Mouse (Mus musculus) liver, embryonic 13.5 days (tissue): ENCODE data around the gene Frs3. TPM values are rescaled to one million over a fixed set of nuclear protein-coding genes. Genes with fewer than 3 reads are reported as not detected.

Experiments used
- ATAC-seq: fragments of 200-750 bp; cut with Nextera tagmentation; 2 replicates; pipeline ENCODE4 v1.8.0; 2017; ENCODE audit warnings: low read depth, mild to moderate bottlenecking, moderate number of reproducible peaks, moderate library complexity
- DNase-seq: peaks from one replicate; pipeline ENCODE4 v3.0.0; 2022
- H3K27ac ChIP-seq: fragments of 300-500 bp; sonication (generic); 2 replicates; pipeline ENCODE4 v1.5.1; 2015; ENCODE audit warnings: moderate library complexity, mild to moderate bottlenecking, inconsistent platforms
- H3K27me3 ChIP-seq: fragments of 300-500 bp; sonication (generic); 2 replicates; pipeline ENCODE4 v1.6.1; 2015; ENCODE audit warnings: mild to moderate bottlenecking, inconsistent platforms
- H3K36me3 ChIP-seq: fragments of 300-500 bp; sonication (generic); 2 replicates; pipeline ENCODE4 v1.6.1; 2015; ENCODE audit warnings: mild to moderate bottlenecking, inconsistent platforms
- H3K4me1 ChIP-seq: fragments of 300-500 bp; sonication (generic); replicated peaks from 2 replicates; pipeline ENCODE4 v1.6.1; 2015; ENCODE audit warnings: inconsistent platforms
- H3K4me2 ChIP-seq: fragments of 300-500 bp; sonication (generic); 2 replicates; pipeline ENCODE4 v1.6.1; 2015; ENCODE audit warnings: inconsistent platforms, mild to moderate bottlenecking, moderate library complexity
- H3K4me3 ChIP-seq: fragments of 300-500 bp; sonication (generic); replicated peaks from 2 replicates; pipeline ENCODE4 v1.5.1; 2015; ENCODE audit warnings: mild to moderate bottlenecking, inconsistent platforms
- H3K9ac ChIP-seq: fragments of 300-500 bp; sonication (generic); 2 replicates; pipeline ENCODE4 v1.6.1; 2015; ENCODE audit warnings: mild to moderate bottlenecking, inconsistent platforms
- H3K9me3 ChIP-seq: fragments of 300-500 bp; sonication (generic); replicated peaks from 2 replicates; pipeline ENCODE4 v1.6.1; 2016; ENCODE audit warnings: inconsistent platforms
- WGBS: fragments of 180-500 bp; shearing (Covaris S2); methylation state at CpG from one replicate; pipeline ENCODE4 v1.1.7; 2015; ENCODE audit not compliant: insufficient replicate concordance; 5-methylcytosine and 5-hydroxymethylcytosine counted together
- polyA plus RNA-seq: library from polyadenylated mRNA; unstranded; fragments of >200 nt; fragmentation: Nextera tagmentation; extraction: Ambion mirVana; gene quantifications from 2 replicates; pipeline ENCODE4 v1.2.1, GENCODE M21; 2015

Frs3 gene
- polyA plus RNA-seq, 1 experiment from 2014 or later, result 0.96 TPM

DNA sequence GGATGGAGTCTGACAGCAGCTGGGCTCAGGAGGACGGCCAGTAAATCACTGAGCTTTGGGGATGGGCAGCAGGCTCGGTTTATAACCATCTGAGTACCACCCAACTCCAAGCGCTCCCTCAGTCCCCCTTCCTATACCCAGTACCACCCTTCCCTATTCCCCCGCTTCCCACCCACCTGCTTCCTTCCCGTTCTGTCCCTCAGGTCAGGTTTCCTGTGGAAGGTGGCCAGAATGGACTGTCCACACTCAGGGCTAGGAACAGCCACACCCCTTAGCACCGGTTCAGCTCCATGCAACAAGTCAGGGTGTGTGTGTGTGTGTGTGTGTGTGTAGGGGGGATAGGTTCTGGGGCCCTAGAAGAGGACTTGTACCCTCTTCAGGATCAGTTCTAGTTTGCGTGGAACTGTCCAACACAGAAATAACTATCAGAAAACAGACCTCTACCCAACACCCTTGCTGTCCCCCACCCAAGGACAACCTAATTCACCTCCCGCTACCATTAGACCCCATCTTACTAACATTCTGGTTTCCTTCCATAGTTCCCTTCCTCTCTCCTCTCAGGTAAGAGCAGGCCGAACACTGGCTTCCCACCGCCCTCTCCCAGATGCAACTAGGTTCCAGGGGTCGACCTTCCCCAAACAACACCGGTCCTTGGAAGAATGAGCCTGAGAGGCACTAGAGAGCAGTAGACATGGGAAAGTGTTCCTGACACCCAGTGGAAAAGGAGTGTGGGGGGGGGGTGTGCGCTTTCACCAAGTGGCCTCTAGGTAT, 5.0 kb downstream of the Frs3 start:
- DNase-seq (no peak), ATAC-seq (no peak)
- Histone ChIP-seq H3K9me3 (no peaks in the 10 kb centered on the region), H3K4me1 (peaks cover 42% of the 10 kb centered on the region), H3K36me3 (no peaks in the 10 kb centered on the region), H3K4me3 (peak overlapping the region; percentile 69), H3K9ac (peak overlapping the region; percentile 64), H3K27me3 (peaks cover 69% of the 10 kb centered on the region), H3K4me2 (peak overlapping the region; percentile 91), H3K27ac (no peak overlapping the region)
- WGBS, result 43% methylated on average over 13 of the region's 13 CpGs

DNA sequence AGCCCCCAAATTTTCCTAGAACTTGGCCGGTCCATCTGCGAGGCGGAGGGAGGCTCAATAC, 5.4 kb downstream of the Frs3 start, which contains the start of gene Gm21981:
Gene Gm21981 (minus strand): TSS at position 14 of the 61 bp plus-strand sequence.
- DNase-seq (no peak), ATAC-seq (no peak)
- Histone ChIP-seq H3K27me3 (peaks cover 69% of the 10 kb centered on the region), H3K9me3 (no peaks in the 10 kb centered on the region), H3K4me1 (peaks cover 40% of the 10 kb centered on the region), H3K4me2 (peak within 1 kb of the TSS; percentile 91), H3K36me3 (no peaks in the 10 kb centered on the region), H3K4me3 (peak within 1 kb of the TSS; percentile 69), H3K9ac (peak within 1 kb of the TSS; percentile 73), H3K27ac (peak within 1 kb of the TSS; percentile 29; the same call in 1 of the 2 replicates)
- WGBS, result 3% methylated on average over 3 of the region's 3 CpGs

DNA sequence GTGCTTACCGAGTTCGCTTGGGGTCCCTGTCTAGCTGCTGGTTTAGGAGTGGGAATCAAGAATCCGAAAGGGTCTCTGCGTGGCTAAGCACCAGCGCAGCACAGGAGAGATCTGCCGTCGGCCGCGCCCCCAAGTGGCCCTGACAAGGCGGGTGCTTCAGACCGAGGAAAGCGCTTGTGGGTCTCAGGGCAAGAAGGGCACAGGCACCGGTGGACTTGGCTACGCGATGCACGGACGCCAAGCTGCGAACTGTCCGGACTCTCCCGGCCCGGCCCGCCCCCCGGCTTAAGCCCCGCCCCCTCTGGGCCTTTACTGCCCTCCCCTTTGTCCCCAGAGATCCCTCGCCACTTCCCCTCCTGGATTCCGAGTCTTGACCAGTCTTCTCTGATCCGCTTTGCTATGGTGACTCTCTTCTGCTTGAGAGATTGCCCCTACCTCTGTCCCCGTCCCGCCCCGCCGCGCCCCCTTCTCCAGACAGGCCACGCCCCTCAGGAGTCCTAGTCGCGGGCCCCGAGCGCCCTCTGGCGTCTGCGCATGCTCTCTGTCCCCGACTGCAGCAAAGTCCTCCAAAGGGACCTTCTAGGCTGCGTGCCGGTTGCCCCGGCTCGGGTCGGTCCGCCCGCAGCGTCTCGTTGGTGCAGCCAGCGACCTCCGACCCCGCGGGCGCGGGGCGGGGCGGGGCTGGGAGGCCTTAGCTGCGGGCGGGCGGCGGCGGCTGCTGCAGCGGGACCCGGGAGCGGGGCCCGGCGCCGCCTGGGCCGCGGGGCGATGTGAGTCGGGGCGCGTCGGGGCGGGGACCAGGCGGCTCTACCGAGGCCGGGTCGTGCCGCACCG, 5.9 kb downstream of the Frs3 start, which contains the start of gene Prickle4:
Gene Prickle4 (minus strand): TSS at position 234 of the 834 bp plus-strand sequence.
- ATAC-seq, result peak; percentile 87

DNA sequence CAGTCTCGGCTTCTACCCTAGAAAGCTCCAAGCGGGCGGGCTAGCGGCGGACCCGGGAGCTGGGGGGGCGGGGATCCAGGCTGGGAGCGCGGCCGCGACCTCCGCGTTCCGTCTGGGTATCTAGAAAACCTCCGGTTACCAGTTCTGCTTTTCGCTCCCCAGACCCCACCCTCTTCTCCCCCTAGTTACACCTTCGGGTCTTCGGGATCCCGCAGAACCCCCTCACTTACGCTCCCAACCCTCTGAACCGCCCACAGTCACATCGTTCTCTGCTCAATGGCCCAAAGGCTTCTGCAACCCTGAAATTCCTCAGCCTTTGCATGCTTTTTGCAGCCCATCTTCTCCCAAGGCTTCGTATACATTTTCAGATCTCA, 6.5 kb downstream of the Frs3 start:
- ATAC-seq (no peak), DNase-seq (no peak)
- H3K36me3 ChIP-seq, result no peaks in the 10 kb centered on the region
- peak overlapping the region; percentile 69 for H3K4me3 ChIP-seq
- no peaks in the 10 kb centered on the region for H3K9me3 ChIP-seq
- WGBS, result under 1% methylated on average over 20 of the region's 23 CpGs
- H3K4me1 ChIP-seq, result peaks cover 43% of the 10 kb centered on the region
- H3K4me2 ChIP-seq, result peak overlapping the region; percentile 91
- peak overlapping the region; percentile 73 for H3K9ac ChIP-seq
- H3K27ac ChIP-seq, result no peak overlapping the region
- H3K27me3 ChIP-seq, result peaks cover 60% of the 10 kb centered on the region

More for the DNA sequence above, 5.9 kb downstream of the Frs3 start, which contains the start of gene Prickle4:
- H3K4me2 ChIP-seq, result peak within 1 kb of the TSS; percentile 91
- 1% methylated on average over 69 of the region's 82 CpGs for WGBS
- peak; percentile 88 for DNase-seq
- peak within 1 kb of the TSS; percentile 69 for H3K4me3 ChIP-seq
- H3K36me3 ChIP-seq, result no peaks in the 10 kb centered on the region
- no peaks in the 10 kb centered on the region for H3K9me3 ChIP-seq
- H3K9ac ChIP-seq, result peak within 1 kb of the TSS; percentile 73
- H3K27ac ChIP-seq, result peak within 1 kb of the TSS; percentile 29; the same call in 1 of the 2 replicates
- H3K27me3 ChIP-seq, result peaks cover 66% of the 10 kb centered on the region
- H3K4me1 ChIP-seq, result peaks cover 40% of the 10 kb centered on the region

DNA sequence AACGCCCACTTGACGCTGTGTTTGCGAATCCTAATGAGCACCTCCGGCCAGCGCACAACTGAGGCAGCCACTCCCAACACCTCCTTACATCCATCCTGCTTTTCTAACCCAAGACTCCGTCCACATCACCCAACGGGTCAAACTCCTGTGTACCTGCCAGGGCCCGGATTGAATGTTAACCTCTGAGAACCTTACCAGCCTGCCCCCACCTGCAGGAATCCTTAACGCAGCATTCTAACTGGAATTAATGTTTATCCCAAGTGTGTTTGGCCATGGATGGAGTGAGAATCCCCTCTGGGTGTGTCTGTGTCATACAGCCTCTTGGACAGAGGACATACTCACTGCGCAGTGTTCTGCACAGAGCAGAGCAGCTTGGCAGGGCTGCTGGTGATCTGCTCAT, 9.3 kb downstream of the Frs3 start:
- H3K4me2 ChIP-seq, result no peak overlapping the region
- no peak overlapping the region for H3K4me3 ChIP-seq
- peaks cover 44% of the 10 kb centered on the region for H3K4me1 ChIP-seq
- 70% methylated on average over 10 of the region's 10 CpGs for WGBS
- no peak overlapping the region for H3K9ac ChIP-seq
- H3K27me3 ChIP-seq, result peaks cover 67% of the 10 kb centered on the region
- H3K36me3 ChIP-seq, result 0 out of 2 replicates have a peak, but pooled peaks cover 4% of the 10 kb centered on the region
- 0 out of 2 replicates have a peak overlapping the region, but pooled peaks have one; percentile 16 for H3K27ac ChIP-seq
- DNase-seq, result no peak
- no peaks in the 10 kb centered on the region for H3K9me3 ChIP-seq
- ATAC-seq, result no peak

DNA sequence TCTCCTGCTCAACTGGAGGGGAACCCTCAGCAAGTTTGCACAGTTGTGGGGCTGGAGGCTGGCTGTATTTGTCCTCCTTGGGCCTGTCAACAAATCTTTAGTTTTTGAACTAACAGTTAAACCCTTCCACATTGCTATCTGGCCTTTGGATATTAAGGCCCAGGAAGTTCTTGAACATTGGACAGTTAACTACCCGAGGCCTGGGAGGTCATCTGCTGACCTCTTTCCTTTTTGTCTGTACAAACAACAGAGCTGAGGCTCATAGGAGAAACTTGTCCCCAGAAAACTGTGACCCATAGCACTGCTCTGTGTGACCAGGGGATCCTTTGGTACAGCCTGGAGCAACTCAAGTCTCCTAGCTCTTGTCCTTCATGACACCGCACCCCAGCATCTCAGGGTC, 10.2 kb downstream of the Frs3 start:
- Histone ChIP-seq H3K36me3 (0 out of 2 replicates have a peak, but pooled peaks cover 5% of the 10 kb centered on the region), H3K4me1 (peaks cover 39% of the 10 kb centered on the region), H3K27me3 (peaks cover 68% of the 10 kb centered on the region), H3K4me2 (no peak overlapping the region), H3K27ac (peak overlapping the region; percentile 36; the same call in 1 of the 2 replicates), H3K4me3 (no peak overlapping the region), H3K9ac (no peak overlapping the region), H3K9me3 (no peaks in the 10 kb centered on the region)
- WGBS, result 57% methylated on average over 2 of the region's 2 CpGs
- DNase-seq, result no peak
- no peak for ATAC-seq

DNA sequence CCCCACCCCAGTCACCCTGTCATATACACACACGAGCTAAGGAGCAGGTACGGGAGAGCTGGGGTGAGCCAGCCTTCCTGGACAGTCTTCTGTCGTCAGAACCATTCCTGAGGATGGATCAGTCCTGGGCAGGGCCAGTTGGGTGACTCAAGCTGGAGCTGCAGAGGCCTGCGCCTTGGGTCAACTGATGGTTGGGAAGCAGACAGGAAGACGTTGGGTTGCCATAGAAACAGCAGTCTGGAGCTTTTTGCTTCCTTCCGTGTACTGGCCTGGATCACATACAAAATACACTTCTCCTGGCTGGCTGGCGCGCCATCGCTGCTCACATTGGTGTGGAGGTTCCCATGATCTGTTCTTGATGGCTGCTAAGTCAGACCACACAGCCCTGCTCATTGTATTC, 13.0 kb downstream of the Frs3 start:
- peaks cover 21% of the 10 kb centered on the region for H3K4me1 ChIP-seq

DNA sequence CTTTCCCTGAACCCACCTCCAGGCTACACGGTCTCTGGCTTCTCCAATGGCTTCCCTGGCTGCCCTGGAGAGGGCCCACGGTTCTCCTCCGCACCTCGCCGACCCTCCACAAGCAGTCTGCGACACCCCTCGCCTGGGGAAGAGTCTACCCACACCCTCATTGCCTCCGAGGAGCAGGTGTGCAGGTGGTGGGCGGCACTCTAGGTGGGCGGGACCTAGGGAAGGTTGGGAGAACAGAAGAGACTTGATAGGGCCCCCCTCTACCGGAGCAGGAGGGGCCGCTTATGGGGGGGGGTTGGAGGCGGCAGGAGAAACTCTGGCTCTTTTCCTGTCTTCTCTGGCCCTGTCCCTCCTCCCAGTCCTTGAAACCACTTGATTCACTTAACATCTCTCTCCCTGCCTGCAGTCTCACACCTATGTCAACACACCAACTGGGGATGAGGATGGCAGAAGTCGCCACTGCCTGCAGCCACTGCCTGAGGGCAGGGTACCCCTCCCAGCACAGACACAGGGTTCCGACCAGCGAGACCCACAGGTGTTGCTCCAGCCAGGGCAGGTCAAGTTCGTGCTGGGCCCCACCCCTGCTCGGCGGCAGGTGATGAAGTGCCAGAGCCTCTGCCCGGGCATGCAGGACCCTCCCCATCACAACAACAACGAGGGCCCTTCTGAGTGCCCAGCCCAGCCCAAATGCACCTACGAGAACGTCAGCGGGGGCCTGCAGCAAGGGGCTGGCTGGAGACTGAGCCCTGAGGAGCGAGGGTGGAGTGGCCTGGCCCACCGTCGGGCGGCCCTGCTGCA, 13.9 kb downstream of the Frs3 start:
- H3K9me3 ChIP-seq, result no peaks in the 10 kb centered on the region
- no peak for DNase-seq
- no peak for ATAC-seq
- H3K27ac ChIP-seq, result no peak overlapping the region
- 30% methylated on average over 28 of the region's 28 CpGs for WGBS
- H3K4me3 ChIP-seq, result no peak overlapping the region
- H3K4me2 ChIP-seq, result no peak overlapping the region
- peaks cover 74% of the 10 kb centered on the region for H3K27me3 ChIP-seq
- peaks cover 21% of the 10 kb centered on the region for H3K4me1 ChIP-seq
- no peak overlapping the region for H3K9ac ChIP-seq
- H3K36me3 ChIP-seq, result 0 out of 2 replicates have a peak, but pooled peaks cover 5% of the 10 kb centered on the region

More for the DNA sequence above, 13.0 kb downstream of the Frs3 start:
- no peak for DNase-seq
- Histone ChIP-seq H3K36me3 (0 out of 2 replicates have a peak, but pooled peaks cover 5% of the 10 kb centered on the region), H3K4me2 (no peak overlapping the region), H3K4me3 (no peak overlapping the region), H3K9ac (no peak overlapping the region), H3K9me3 (no peaks in the 10 kb centered on the region), H3K27ac (no peak overlapping the region), H3K27me3 (peaks cover 71% of the 10 kb centered on the region)
- ATAC-seq, result no peak
- WGBS, result 64% methylated on average over 9 of the region's 9 CpGs

DNA sequence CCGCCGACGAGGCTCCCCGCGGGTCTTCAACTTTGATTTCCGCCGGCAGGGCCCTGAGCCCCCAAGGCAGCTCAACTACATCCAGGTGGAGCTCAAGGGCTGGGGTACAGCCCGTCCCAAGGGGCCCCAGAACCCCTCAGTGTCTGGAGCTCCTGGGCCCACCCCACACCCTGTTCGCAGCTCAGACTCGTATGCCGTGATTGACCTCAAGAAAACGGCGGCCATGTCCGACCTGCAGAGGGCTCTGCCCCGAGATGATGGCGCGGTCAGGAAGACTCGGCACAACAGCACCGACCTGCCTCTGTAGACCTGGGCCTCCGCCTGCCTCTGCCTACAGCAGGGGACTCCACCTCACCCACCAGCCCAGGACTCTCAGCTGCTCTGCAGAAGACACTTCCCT, 14.7 kb downstream of the Frs3 start:
- no peak for ATAC-seq
- 17% methylated on average over 20 of the region's 20 CpGs for WGBS
- H3K4me1 ChIP-seq, result peaks cover 14% of the 10 kb centered on the region
- H3K4me3 ChIP-seq, result no peak overlapping the region
- 0 out of 2 replicates have a peak, but pooled peaks cover 5% of the 10 kb centered on the region for H3K36me3 ChIP-seq
- H3K9ac ChIP-seq, result no peak overlapping the region
- no peak overlapping the region for H3K4me2 ChIP-seq
- DNase-seq, result no peak
- peaks cover 69% of the 10 kb centered on the region for H3K27me3 ChIP-seq
- H3K9me3 ChIP-seq, result no peaks in the 10 kb centered on the region
- H3K27ac ChIP-seq, result no peak overlapping the region

DNA sequence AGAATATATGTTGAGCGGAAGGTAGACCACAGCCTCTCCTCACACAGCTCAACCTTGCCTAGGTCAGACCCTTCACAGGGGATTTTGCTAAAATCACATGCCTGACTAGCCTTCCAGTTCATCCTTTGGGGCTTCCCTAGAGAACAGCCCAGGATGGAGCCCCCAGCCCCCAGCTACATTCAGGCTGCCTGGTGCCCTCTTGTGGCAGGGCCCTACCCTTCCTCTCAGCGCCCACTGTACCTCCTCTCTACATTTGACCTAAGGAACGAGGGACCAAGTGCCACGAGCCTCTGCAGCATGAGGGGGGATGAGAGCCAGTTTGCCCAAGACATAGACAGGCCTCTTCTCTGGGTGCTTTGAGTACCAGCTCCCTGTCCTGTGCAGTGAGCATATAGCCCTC, 15.9 kb downstream of the Frs3 start:
- WGBS, result 66% methylated on average over 4 of the region's 4 CpGs
- Histone ChIP-seq H3K27ac (no peak overlapping the region), H3K9ac (no peak overlapping the region), H3K4me3 (no peak overlapping the region), H3K4me2 (no peak overlapping the region), H3K4me1 (peaks cover 8% of the 10 kb centered on the region), H3K36me3 (0 out of 2 replicates have a peak, but pooled peaks cover 5% of the 10 kb centered on the region), H3K9me3 (no peaks in the 10 kb centered on the region), H3K27me3 (peaks cover 72% of the 10 kb centered on the region)
- ATAC-seq (no peak), DNase-seq (no peak)

DNA sequence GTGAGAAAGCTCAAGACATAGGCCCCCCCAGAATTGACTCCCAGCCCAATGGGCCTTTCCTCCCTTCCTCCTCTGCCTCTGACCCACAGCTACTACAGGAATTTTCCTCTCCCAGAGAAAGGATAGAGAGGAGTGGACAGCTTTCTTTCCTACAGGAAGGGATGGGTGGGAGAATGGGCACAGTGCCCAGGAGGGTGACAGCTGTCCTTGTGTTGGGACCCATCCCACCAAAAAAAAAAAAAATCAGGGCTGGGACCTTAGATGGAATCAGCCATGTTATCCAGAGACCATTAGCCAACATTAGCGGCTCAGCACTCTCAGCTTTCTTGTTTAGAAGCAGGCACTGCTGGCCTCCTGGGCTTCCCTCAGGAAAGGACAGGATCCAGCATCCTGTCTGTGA, 17.4 kb downstream of the Frs3 start:
- Histone ChIP-seq H3K27ac (no peak overlapping the region), H3K4me2 (no peak overlapping the region), H3K4me1 (peaks cover 6% of the 10 kb centered on the region; the same call in 1 of the 2 replicates), H3K9ac (no peak overlapping the region), H3K4me3 (no peak overlapping the region), H3K9me3 (no peaks in the 10 kb centered on the region), H3K27me3 (peaks cover 69% of the 10 kb centered on the region), H3K36me3 (0 out of 2 replicates have a peak, but pooled peaks cover 5% of the 10 kb centered on the region)
- ATAC-seq (no peak), DNase-seq (no peak)
- 52% methylated on average over 1 of the region's 1 CpGs for WGBS
